Mouse (Mus musculus): ENCODE results near the gene Prkcq. TPM values are rescaled to one million over a fixed set of nuclear protein-coding genes. Genes with fewer than 3 reads are reported as not detected.

Prkcq gene
- polyA plus RNA-seq, 1 experiment, result 1.1 TPM

- WGBS, result 77% methylated on average over 3 of the region's 3 CpGs
Observed at GRCm38 (mm10) chr2:11347791-11348190, 175.9 kb downstream of the Prkcq start.

More at GRCm38 (mm10) chr2:11347791-11348190, 175.9 kb downstream of the Prkcq start:
- H3K4me1 ChIP-seq (ENCODE audit: control insufficient read depth, insufficient read depth, insufficient read length, low read length), result no peaks in the 10 kb centered on the region
- H3K4me3 ChIP-seq (ENCODE audit: low read depth, low read length), result no peak overlapping the region
- no peaks in the 10 kb centered on the region for H3K27me3 ChIP-seq (ENCODE audit: control insufficient read depth, insufficient read depth, low read length)
- no peak overlapping the region for H3K27ac ChIP-seq (ENCODE audit: insufficient read depth, low read depth, low read length)
- TF ChIP-seq POLR2A (IDR thresholded peaks at IDR 0.05; ENCODE audit: low read depth, low read length) (no peak), CTCF (IDR thresholded peaks at IDR 0.05; ENCODE audit: extremely low read depth, insufficient read length, insufficient replicate concordance, low read depth, low read length) (no peak)
- no peaks in the 10 kb centered on the region for H3K36me3 ChIP-seq (ENCODE audit: control insufficient read depth, insufficient read depth, low read length)
